Comparison of ENCODE assay signal across 12 mouse cellular contexts in the genomic region with DNA sequence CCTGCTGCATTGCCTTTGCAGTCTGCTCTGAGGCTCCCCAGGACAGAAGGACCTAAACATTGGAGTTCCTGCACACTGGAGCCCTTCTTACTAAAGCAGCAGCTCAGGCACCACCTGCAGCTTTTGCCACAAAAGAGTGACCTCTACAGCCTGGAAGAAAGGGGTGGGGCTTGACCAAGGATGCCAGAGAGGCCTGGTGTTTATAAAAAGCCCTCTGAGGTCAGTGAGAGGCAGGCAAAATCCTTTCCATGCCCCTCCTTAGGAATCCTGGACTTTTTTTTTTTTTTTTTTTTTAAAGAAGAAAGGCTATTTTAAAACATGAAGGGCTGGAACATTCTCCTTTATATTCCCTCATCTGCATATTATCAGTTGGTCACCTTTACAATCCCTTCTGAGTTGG. TPM values are rescaled to one million over a fixed set of nuclear protein-coding genes. Genes with fewer than 3 reads are reported as not detected.
DNase-seq lines count a peak whose midpoint lies in the region; ATAC-seq and TF ChIP-seq lines count a peak whose summit lies in the region.
"Had no signal": no experiment of that assay in that cellular context is flagged by ENCODE, and none has a peak within 500 bp of the region (broad histone marks: within the 10 kb centered on the region; RNA-seq: fewer than 3 reads in every experiment).

No protein-coding gene starts in this region.

- no peak for DNase-seq in heart, postnatal 14 days
- no peak for DNase-seq in midbrain, embryonic 10.5 days (ENCODE audit: low spot score)
- no peak for DNase-seq in midbrain, embryonic 11.5 days (ENCODE audit: low spot score, missing footprints)
- DNase-seq in embryo, embryonic 11 days: peak; percentile 49
- no peak for DNase-seq in midbrain, postnatal 0 days (ENCODE audit: low spot score)
- DNase-seq: kidney, postnatal 14 days; retina, postnatal 1 day; thymus, postnatal 25 days had no signal

- peaks cover 76% of the 10 kb centered on the region for H3K4me1 ChIP-seq in heart, embryonic 15.5 days (replicated peaks)
- H3K4me1 ChIP-seq in midbrain, embryonic 10.5 days: peaks cover 94% of the 10 kb centered on the region
- H3K4me1 ChIP-seq in midbrain, embryonic 11.5 days (ENCODE audit: control insufficient read depth, insufficient read depth, low read length): peaks cover 70% of the 10 kb centered on the region
- H3K4me1 ChIP-seq in midbrain, postnatal 0 days (ENCODE audit: insufficient read depth, low read length): peaks cover 46% of the 10 kb centered on the region

- no peak overlapping the region for H3K4me2 ChIP-seq in heart, embryonic 15.5 days
- no peak overlapping the region for H3K4me2 ChIP-seq in midbrain, embryonic 11.5 days
- H3K4me2 ChIP-seq in midbrain, postnatal 0 days (ENCODE audit: low read depth, low read length, poor library complexity, severe bottlenecking): no peak overlapping the region

- H3K27ac ChIP-seq in heart, embryonic 15.5 days: peak overlapping the region; percentile 71
- H3K27ac ChIP-seq in midbrain, embryonic 10.5 days (replicated peaks): peak overlapping the region; percentile 65
- H3K27ac ChIP-seq in midbrain, embryonic 11.5 days (ENCODE audit: low read depth, low read length): no peak overlapping the region; the same call in 1 of the 2 replicates
- H3K27ac ChIP-seq in midbrain, postnatal 0 days (ENCODE audit: low read depth, low read length): 0 out of 2 replicates have a peak overlapping the region, but pooled peaks have one; percentile 32

- H3K4me3 ChIP-seq in heart, embryonic 15.5 days: no peak overlapping the region
- 0 out of 2 replicates have a peak overlapping the region, but pooled peaks have one; percentile 3 for H3K4me3 ChIP-seq in midbrain, embryonic 10.5 days
- H3K4me3 ChIP-seq in midbrain, embryonic 11.5 days (ENCODE audit: low read depth, low read length): no peak overlapping the region
- no peak overlapping the region for H3K4me3 ChIP-seq in midbrain, postnatal 0 days (ENCODE audit: low read depth, low read length)
- H3K4me3 ChIP-seq: myocyte had no signal

- no peaks in the 10 kb centered on the region for H3K9me3 ChIP-seq in heart, embryonic 15.5 days (replicated peaks)
- no peaks in the 10 kb centered on the region for H3K9me3 ChIP-seq in midbrain, embryonic 10.5 days (replicated peaks)
- no peaks in the 10 kb centered on the region for H3K9me3 ChIP-seq in midbrain, embryonic 11.5 days (ENCODE audit: control insufficient read depth, low read length)
- no peaks in the 10 kb centered on the region for H3K9me3 ChIP-seq in midbrain, postnatal 0 days (ENCODE audit: low read length)

- intact Hi-C loops in heart, postnatal 14 days (cut with DNase I): loop anchor here (5.0 kb wide), 1 partner anchor 41 kb away; a partner anchor contains a TSS

- H3K9ac ChIP-seq in heart, embryonic 15.5 days: 0 out of 2 replicates have a peak overlapping the region, but pooled peaks have one; percentile 19
- no peak overlapping the region for H3K9ac ChIP-seq in midbrain, embryonic 11.5 days (ENCODE audit: low read length)
- H3K9ac ChIP-seq in midbrain, postnatal 0 days (replicated peaks; ENCODE audit: low read length, poor library complexity, severe bottlenecking): no peak overlapping the region

- no peaks in the 10 kb centered on the region for H3K27me3 ChIP-seq in heart, embryonic 15.5 days
- H3K27me3 ChIP-seq in midbrain, embryonic 10.5 days (ENCODE audit: low read depth, poor library complexity, severe bottlenecking): no peaks in the 10 kb centered on the region
- H3K27me3 ChIP-seq in midbrain, embryonic 11.5 days (ENCODE audit: control insufficient read depth, insufficient read depth, low read length): no peaks in the 10 kb centered on the region
- H3K27me3 ChIP-seq in midbrain, postnatal 0 days (ENCODE audit: insufficient read depth, low read length): no peaks in the 10 kb centered on the region

- no peak for TF ChIP-seq CTCF in midbrain, postnatal 0 days (IDR thresholded peaks at IDR 0.05)

- no peak for ATAC-seq in heart, embryonic 15.5 days (replicated peaks; ENCODE audit: insufficient number of reproducible peaks, insufficient read depth, low FRiP score, low read depth)
- ATAC-seq in midbrain, embryonic 11.5 days (ENCODE audit: low FRiP score): no peak
- no peak for ATAC-seq in midbrain, postnatal 0 days (ENCODE audit: low FRiP score)
- no peak for ATAC-seq in CD4-positive, CD25-positive, alpha-beta regulatory T cell, adult 4 months
- ATAC-seq in frontal cortex, adult (ENCODE audit: low TSS enrichment): no peak

- no peaks in the 10 kb centered on the region for H3K36me3 ChIP-seq in heart, embryonic 15.5 days
- H3K36me3 ChIP-seq in midbrain, embryonic 10.5 days: peaks cover 32% of the 10 kb centered on the region
- no peaks in the 10 kb centered on the region for H3K36me3 ChIP-seq in midbrain, embryonic 11.5 days (ENCODE audit: control insufficient read depth, insufficient read depth, low read length)
- H3K36me3 ChIP-seq in midbrain, postnatal 0 days (ENCODE audit: insufficient read depth, low read length): no peaks in the 10 kb centered on the region

RNA-seq across cellular contexts. Expression of a gene that starts 42.7 kb away (rescaled TPM):
- 53.3 and 69.1 TPM in 2 replicates for polyA plus RNA-seq in heart, embryonic 15.5 days (2015; fragmentation: Nextera tagmentation; extraction: Ambion mirVana)
- 10 to 100 TPM; 42.5 to 46.9 TPM for total RNA-seq in heart, postnatal 14 days (2021)
- polyA plus RNA-seq in midbrain, embryonic 10.5 days (2016; fragmentation: Nextera tagmentation; extraction: Ambion mirVana): 119 and 136 TPM in 2 replicates
- polyA plus RNA-seq in midbrain, embryonic 11.5 days (2014; fragmentation: Nextera tagmentation; extraction: Ambion mirVana): 124 and 132 TPM in 2 replicates
- 172 and 176 TPM in 2 replicates for total RNA-seq in midbrain, postnatal 0 days (2014; rRNA removed)
- polyA plus RNA-seq in midbrain, postnatal 0 days (2015; fragmentation: Nextera tagmentation; extraction: Ambion mirVana): 110 and 126 TPM in 2 replicates
- 10 to 100 TPM; 60.0 to 60.9 TPM for polyA plus RNA-seq in CD4-positive, CD25-positive, alpha-beta regulatory T cell, adult 4 months (2017; shearing (Covaris generic))
